Mouse (Mus musculus) retina, postnatal 7 days (tissue): ENCODE results near the gene Atp1a2.
"Not testable (repeated sequence)": the region's sequence is repeated elsewhere in the genome, so short reads cannot be mapped to it uniquely, and the experiment has no call there.

ENCODE experiments used
- DNase-seq: peaks from one replicate; pipeline ENCODE4 v3.0.0-alpha.2; 2012; ENCODE audit warnings: low read depth, low spot score

The Atp1a2 gene

DNA sequence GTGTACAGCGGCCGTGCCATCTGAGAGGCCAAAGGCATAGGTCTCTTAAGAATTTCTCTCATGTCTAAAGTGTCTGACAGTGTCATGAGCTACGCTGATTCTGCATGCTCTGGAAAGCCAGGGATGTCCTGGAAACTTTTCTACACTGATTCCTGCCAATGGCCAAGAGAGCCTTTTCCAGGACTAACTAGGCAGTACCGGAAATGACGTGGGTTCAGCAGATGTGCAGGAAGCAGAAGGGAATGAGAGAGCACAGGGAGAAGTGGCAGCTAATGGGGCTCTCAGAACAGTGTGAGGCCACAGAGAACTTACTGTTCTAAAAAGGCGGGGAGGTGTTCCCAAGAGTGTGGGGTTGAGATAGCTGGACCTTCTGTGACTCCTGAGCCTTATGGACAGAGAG lies 24.5 kb downstream of the Atp1a2 start:
- no peak for DNase-seq

DNA sequence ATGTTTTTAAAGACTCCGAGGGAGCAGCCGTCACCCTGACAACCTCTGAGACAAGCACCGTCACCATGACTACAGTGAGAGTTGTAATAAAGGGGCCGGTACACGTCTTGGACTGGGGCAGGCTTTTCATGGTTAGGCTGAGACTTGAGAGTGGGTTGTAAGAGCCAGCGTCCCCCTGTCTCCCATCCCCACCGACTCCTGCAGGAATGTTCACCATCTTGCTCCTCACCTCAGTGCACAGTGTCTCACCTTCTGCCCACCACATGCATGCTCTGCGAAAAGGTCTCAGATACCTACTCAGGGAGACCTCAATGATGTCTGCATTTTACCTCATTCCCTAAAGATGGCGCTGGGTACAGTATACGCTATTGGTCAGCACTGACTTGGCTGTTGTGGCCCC lies 26.1 kb downstream of the Atp1a2 start:
- DNase-seq: no peak

GRCm38 (mm10) chr1:172271208-172271607 lies 26.7 kb downstream of the Atp1a2 start:
- DNase-seq: no peak

- no peak for DNase-seq
Observed at GRCm38 (mm10) chr1:172261477-172262078, 36.3 kb downstream of the Atp1a2 start, which contains the start of gene Igsf8. Igsf8 (plus strand) TSS chr1:172261641.

DNA sequence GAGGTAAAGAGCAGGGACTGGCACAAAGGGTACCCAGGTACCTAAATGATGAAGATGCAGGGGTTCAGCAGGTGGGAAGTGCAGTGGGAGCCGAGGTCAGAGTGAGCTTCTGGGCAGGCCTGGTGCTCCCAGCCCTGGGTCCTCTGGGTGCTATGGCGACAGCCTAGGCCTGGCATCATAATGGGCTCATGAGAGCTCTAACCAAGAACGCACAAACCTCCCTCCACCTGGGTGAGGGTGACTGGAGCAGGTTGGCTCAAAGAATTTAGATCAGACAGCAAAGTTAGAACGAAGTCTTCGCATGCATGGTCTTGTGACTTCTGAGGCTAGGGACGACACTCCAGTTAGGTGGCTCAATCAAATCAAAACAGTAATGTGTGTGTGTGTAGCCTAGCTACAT lies 39.5 kb downstream of the Atp1a2 start, which contains the start of gene Atp1a4:
Atp1a4 (minus strand) TSS at position 101 of the 400 bp plus-strand sequence.
- DNase-seq: no peak

GRCm38 (mm10) chr1:172247679-172248078 lies 50.2 kb downstream of the Atp1a2 start:
- peak; percentile 23 for DNase-seq

DNA sequence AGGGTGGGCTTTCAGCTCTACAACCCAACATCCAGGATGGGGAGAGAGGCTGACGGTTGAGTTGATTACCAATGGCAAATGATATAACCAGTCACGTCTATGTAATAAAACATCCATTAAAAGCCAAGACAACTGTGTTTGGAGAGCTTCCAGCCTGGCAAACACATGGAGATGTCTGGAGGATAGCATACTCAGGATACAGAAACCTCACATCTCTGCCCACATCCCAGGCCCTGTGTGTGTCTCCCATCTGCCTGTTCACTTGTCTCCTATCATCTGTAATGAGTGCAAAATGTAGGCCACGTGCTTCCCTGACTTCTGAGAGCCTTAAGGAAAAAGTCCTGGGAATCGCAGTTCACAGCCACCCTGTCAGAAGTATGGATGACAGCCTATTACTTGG lies 50.6 kb downstream of the Atp1a2 start:
- no peak for DNase-seq

DNA sequence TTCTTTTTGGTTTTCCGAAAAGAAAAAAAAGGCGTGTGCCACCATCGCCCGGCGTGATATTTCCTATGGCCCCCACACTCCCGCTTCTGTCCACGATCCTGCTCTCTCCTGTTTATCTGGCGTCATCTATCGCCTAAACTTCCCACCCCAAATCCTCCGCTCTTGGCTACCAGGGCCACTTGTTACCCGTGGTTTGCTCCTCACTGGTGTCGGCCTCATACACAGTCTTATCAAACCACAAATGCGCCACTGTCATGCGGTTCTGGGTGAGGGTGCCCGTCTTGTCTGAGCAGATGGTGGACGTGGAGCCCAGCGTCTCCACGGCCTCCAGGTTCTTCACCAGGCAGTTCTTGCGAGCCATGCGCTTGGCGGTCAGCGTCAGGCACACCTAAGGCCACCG lies 53.2 kb downstream of the Atp1a2 start:
- not testable (repeated sequence) for DNase-seq

DNA sequence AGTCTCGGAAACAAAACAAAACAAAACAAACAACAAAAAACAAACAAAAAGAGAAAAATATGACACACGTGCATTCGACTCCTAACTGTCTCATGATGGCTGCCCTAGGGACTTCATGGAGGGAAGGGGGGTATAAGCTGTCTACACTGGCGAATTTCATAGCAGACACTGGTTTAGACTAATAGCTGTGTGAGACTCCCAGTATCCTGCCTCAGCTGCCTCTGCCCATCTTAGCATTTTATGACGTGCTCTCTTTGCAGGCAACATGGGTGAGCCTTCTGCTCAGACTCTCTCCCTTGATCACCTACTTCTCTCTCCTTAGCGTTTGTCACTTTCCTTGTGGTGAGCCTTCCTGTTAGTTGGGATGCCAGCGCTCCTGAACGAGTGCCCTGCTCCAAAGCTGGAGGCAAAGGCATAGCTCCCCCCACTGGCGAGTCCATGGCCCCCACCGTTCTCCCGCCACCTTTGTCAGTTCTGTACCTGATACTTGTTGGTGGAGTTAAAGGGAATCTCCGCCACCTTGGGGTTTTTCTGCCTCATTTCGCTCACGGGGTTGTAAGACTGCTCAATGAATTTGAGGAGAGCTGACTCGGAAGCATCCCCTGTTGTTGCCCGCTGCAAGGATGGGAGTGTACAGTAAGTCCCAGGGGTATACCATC lies 54.2 kb downstream of the Atp1a2 start:
- no peak for DNase-seq

DNA sequence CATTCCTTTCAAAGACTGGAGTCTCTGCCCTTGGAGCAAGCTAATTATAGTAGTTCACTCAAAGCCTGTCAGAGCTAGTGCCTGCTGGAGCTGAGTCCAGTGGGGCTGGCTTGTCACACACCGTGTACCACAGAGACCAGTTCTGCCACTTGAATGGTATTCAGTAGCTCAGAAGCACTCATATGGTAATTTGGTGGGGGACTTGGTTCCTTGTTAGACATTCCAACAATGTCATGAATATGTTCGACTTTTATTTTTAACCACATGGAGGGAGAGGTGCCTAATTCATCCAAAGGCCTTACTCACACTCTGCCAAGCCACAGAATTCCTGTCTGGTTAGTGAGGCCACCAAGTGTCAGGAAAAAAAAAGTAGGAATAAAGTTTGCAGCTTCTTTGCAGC lies 55.5 kb downstream of the Atp1a2 start:
- no peak for DNase-seq

DNA sequence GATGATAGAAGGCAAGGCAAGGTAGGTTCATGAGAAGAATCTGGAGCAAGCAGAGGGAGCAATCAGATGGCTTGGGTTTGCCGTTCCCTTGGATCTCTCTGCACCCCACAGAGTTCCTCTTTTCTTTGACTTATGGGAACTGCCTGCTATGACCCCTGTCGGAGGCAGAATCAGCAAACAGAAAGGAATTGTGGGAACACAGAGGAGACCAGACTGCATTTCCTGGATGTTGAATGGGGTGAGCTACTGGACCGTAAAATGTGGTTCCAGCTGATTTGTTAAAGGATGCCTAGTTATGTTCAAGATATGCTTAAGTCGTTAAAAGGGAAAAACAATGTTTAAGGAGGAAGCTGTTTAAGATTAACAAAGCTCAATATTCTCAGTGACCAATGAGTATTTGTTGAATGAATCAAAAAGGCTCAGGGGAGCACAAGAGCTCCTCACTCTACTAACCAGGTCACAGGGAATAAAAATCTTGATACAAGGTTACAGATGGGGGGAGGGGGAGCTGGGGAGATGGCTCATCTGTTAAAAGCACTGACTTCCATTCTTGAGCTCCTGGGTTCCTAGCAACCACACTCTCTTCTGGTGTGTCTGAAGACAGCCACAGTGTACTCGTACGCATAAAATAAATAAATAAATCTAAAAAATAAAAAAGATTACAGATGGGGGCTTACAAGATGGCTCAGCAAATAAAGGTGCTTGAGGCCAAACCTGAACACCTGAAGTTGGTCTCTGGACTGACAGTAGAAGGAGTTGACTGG lies 56.7 kb downstream of the Atp1a2 start:
- DNase-seq: no peak

- no peak for DNase-seq
Observed at GRCm38 (mm10) chr1:172229215-172229614, 68.6 kb downstream of the Atp1a2 start.

DNA sequence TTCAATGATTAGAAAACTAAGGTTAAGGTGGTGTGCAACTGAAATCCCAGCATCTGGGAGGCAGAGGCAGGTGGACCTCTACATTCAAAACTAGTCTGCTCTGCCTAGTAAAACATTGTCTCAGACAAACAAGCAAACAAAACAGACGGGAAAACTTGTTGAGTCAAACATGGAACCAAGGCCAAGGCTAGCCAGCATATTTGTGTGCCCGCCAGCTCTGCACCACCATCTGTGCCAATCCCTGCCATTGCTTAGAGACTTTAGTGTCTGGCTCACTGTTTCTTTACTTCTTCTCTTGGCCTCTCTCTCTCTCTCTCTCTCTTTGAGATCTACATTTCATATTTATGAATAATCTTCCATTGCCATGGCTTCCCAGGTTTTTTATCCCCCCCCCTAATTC lies 69.7 kb downstream of the Atp1a2 start:
- DNase-seq: no peak
